Mouse (Mus musculus) liver, embryonic 14.5 days (tissue): ENCODE results near the gene Olfr56. TPM values are rescaled to one million over a fixed set of nuclear protein-coding genes. Genes with fewer than 3 reads are reported as not detected.

Experiments
- ATAC-seq: fragments of 200-750 bp; cut with Nextera tagmentation; 2 replicates; pipeline ENCODE4 v1.8.0; 2017; ENCODE audit warnings: moderate number of reproducible peaks, mild to moderate bottlenecking, moderate library complexity; ENCODE audit not compliant: insufficient read depth
- DNase-seq, 3 experiments: peaks; one replicate each; pipeline ENCODE4 v3.0.0-alpha.2; 2012 to 2013; ENCODE audit warnings: low read depth in 3 of 3, low spot score in 3 of 3
- H3K27ac ChIP-seq: fragments of 300-500 bp; sonication (generic); 2 replicates; pipeline ENCODE4 v1.5.1; 2014; ENCODE audit warnings: moderate library complexity, mild to moderate bottlenecking, control low read depth, inconsistent platforms
- H3K27me3 ChIP-seq: fragments of 300-500 bp; sonication (generic); 2 replicates; pipeline ENCODE4 v1.6.1; 2014; ENCODE audit warnings: mild to moderate bottlenecking, low read length, moderate library complexity; ENCODE audit not compliant: control insufficient read depth, insufficient read depth
- H3K36me3 ChIP-seq: fragments of 300-500 bp; sonication (generic); replicated peaks from 2 replicates; pipeline ENCODE4 v1.6.1; 2014; ENCODE audit warnings: low read depth; ENCODE audit not compliant: control insufficient read depth, insufficient read depth
- H3K4me1 ChIP-seq, 2 experiments: fragments of 200-500 bp in 1 of 2; fragments of 300-500 bp in 1 of 2; sonication (generic) in 1 of 2; replicated peaks; 2 replicates each; pipeline ENCODE4 v1.6.1; 2012 to 2014; ENCODE audit warnings: antibody characterized with exemption in 1 of 2, inconsistent platforms in 1 of 2, low read length in 1 of 2; ENCODE audit not compliant: control insufficient read depth in 2 of 2, insufficient read depth in 2 of 2
- H3K4me2 ChIP-seq: fragments of 300-500 bp; sonication (generic); 2 replicates; pipeline ENCODE4 v1.6.1; 2014; ENCODE audit warnings: low read depth, mild to moderate bottlenecking, control low read depth, moderate library complexity
- H3K4me3 ChIP-seq, 2 experiments: fragments of 200-500 bp in 1 of 2; fragments of 300-500 bp in 1 of 2; sonication (generic) in 1 of 2; 2 replicates each; pipeline ENCODE4 v1.5.1; 2012 to 2014; ENCODE audit warnings: low read depth in 2 of 2, low read length in 2 of 2, mild to moderate bottlenecking in 2 of 2, control low read depth in 1 of 2, inconsistent platforms in 1 of 2, moderate library complexity in 1 of 2; ENCODE audit not compliant: insufficient read depth in 1 of 2
- H3K9ac ChIP-seq: fragments of 300-500 bp; sonication (generic); replicated peaks from 2 replicates; pipeline ENCODE4 v1.6.1; 2014; ENCODE audit warnings: mild to moderate bottlenecking, control low read depth, moderate library complexity
- H3K9me3 ChIP-seq: fragments of 300-500 bp; sonication (generic); 2 replicates; pipeline ENCODE4 v1.6.1; 2016; ENCODE audit warnings: low read length, mixed read lengths; ENCODE audit not compliant: control insufficient read depth
- CTCF ChIP-seq: IDR thresholded peaks from 2 replicates; pipeline ENCODE4 v1.5.1; 2016; ENCODE audit warnings: antibody characterized with exemption, low read depth, control low read depth
- EP300 ChIP-seq: IDR thresholded peaks from 2 replicates; pipeline ENCODE4 v1.6.1; 2016; ENCODE audit warnings: antibody characterized with exemption, low read depth
- WGBS: fragments of 180-500 bp; shearing (Covaris S2); extraction: QIAGEN DNeasy Blood & Tissue Kit; methylation state at CpG from one replicate; pipeline ENCODE4 v1.1.7; 2014; ENCODE audit not compliant: insufficient replicate concordance; 5-methylcytosine and 5-hydroxymethylcytosine counted together
- polyA plus RNA-seq, 2 experiments: library from polyadenylated mRNA; depleted of rRNA in 1 of 2; stranded (reverse) in 1 of 2; unstranded in 1 of 2; fragments of >200 nt; fragmentation: Nextera tagmentation in 1 of 2; extraction: Ambion mirVana in 1 of 2; gene quantifications; 2 replicates each; pipeline versions ENCODE4 v1.2.1 to v1.2.3; 2012 to 2014

Olfr56 gene
- polyA plus RNA-seq, 2 experiments = 0.10 TPM; not detected in 1

GRCm38 (mm10) chr11:49154077-49154476 is 175.4 kb downstream of the Olfr56 start, which contains the start of gene Olfr1394:
TSS of gene Olfr1394 (plus strand) at chr11:49154377.
- Histone ChIP-seq H3K27ac (no peak within 1 kb of the TSS), H3K9me3 (no peaks in the 10 kb centered on the region), H3K4me2 (no peak within 1 kb of the TSS), H3K36me3 (no peaks in the 10 kb centered on the region), H3K9ac (no peak within 1 kb of the TSS), H3K4me3 (no peak within 1 kb of the TSS), H3K27me3 (no peaks in the 10 kb centered on the region), H3K4me1 (no peaks in the 10 kb centered on the region)
- TF ChIP-seq CTCF (no peak), EP300 (no peak)
- ATAC-seq (no peak), DNase-seq (no peak)
- WGBS = 48% methylated on average over 1 of the region's 1 CpGs

- H3K27ac ChIP-seq = no peak overlapping the region
- H3K27me3 ChIP-seq = no peaks in the 10 kb centered on the region
- no peak overlapping the region for H3K9ac ChIP-seq
- no peaks in the 10 kb centered on the region for H3K4me1 ChIP-seq
- 49% methylated on average over 2 of the region's 2 CpGs for WGBS
- H3K4me2 ChIP-seq = no peak overlapping the region
- H3K36me3 ChIP-seq = no peaks in the 10 kb centered on the region
- no peak overlapping the region for H3K4me3 ChIP-seq
- ATAC-seq (no peak), DNase-seq (no peak)
- no peak for TF ChIP-seq CTCF
- no peak for TF ChIP-seq EP300
- no peaks in the 10 kb centered on the region for H3K9me3 ChIP-seq
Measured at GRCm38 (mm10) chr11:49156821-49157814, 178.4 kb downstream of the Olfr56 start.

GRCm38 (mm10) chr11:49168839-49169611 is 190.3 kb downstream of the Olfr56 start:
- no peak overlapping the region for H3K9ac ChIP-seq
- 15% methylated on average over 50 of the region's 50 CpGs for WGBS

GRCm38 (mm10) chr11:49170576-49170975 is 191.9 kb downstream of the Olfr56 start:
- TF ChIP-seq CTCF = no peak
- no peak for TF ChIP-seq EP300
- Histone ChIP-seq H3K4me2 (no peak overlapping the region), H3K36me3 (no peaks in the 10 kb centered on the region), H3K4me1 (0 out of 4 replicates have a peak, but pooled peaks cover 0 to 3% of the 10 kb centered on the region in 2 experiments), H3K4me3 (no peak overlapping the region), H3K9ac (no peak overlapping the region), H3K9me3 (no peaks in the 10 kb centered on the region), H3K27ac (no peak overlapping the region), H3K27me3 (peaks cover 4% of the 10 kb centered on the region)
- 28% methylated on average over 4 of the region's 4 CpGs for WGBS
- DNase-seq (peak in 1 of 3 experiments; percentile 4), ATAC-seq (no peak)

More at GRCm38 (mm10) chr11:49168839-49169611, 190.3 kb downstream of the Olfr56 start:
- TF ChIP-seq EP300 = no peak
- no peak for TF ChIP-seq CTCF
- Histone ChIP-seq H3K27ac (no peak overlapping the region), H3K4me3 (no peak overlapping the region), H3K27me3 (peaks cover 4% of the 10 kb centered on the region), H3K36me3 (no peaks in the 10 kb centered on the region), H3K4me2 (peak overlapping the region; percentile 40), H3K9me3 (no peaks in the 10 kb centered on the region), H3K4me1 (no peaks in the 10 kb centered on the region)
- DNase-seq = no peak
- ATAC-seq = no peak
